Mouse (Mus musculus) urinary bladder, postnatal 4 days (tissue): Measurements from ENCODE around the gene Magi2.
A peak's percentile ranks its signal among the peaks of the same experiment; 100 is the strongest.
"Not testable (repeated sequence)": the region's sequence is repeated elsewhere in the genome, so short reads cannot be mapped to it uniquely, and the experiment has no call there.

Experiments used
- DNase-seq, 2 experiments: peaks; one replicate each; pipeline ENCODE4 v3.0.0; 2021 to 2022; ENCODE audit warnings: low spot score in 2 of 2

Gene Magi2

GRCm38 (mm10) chr5:19226866-19227243 is at the start of gene Magi2:
TSS of gene Magi2 (plus strand) at chr5:19227036.
- DNase-seq = no peak

- no peak for DNase-seq
These were observed 48.2 kb upstream of the Magi2 start for GRCm38 (mm10) chr5:19178594-19178993.

- no peak for DNase-seq
These were observed 40.7 kb upstream of the Magi2 start for GRCm38 (mm10) chr5:19186175-19186574.

- no peak for DNase-seq
These were observed 15.2 kb upstream of the Magi2 start for GRCm38 (mm10) chr5:19211665-19212064.

- DNase-seq = peak; percentile 74 to 81
These were observed 531 bp upstream of the Magi2 start for GRCm38 (mm10) chr5:19226144-19226865.

- DNase-seq = peak; percentile 18 to 60
These were observed 445 bp downstream of the Magi2 start for GRCm38 (mm10) chr5:19227281-19227680.

- DNase-seq = peak in 1 of 2 experiments; percentile 30
These were observed 1.0 kb downstream of the Magi2 start for GRCm38 (mm10) chr5:19227791-19228331.

- no peak for DNase-seq
These were observed 15.0 kb downstream of the Magi2 start for GRCm38 (mm10) chr5:19241797-19242196.

- DNase-seq = no peak
These were observed 19.6 kb downstream of the Magi2 start for GRCm38 (mm10) chr5:19246426-19246825.

- no peak for DNase-seq
These were observed 20.4 kb downstream of the Magi2 start for GRCm38 (mm10) chr5:19247266-19247665.

GRCm38 (mm10) chr5:19262816-19263215 is 36.0 kb downstream of the Magi2 start:
- no peak for DNase-seq

- DNase-seq = no peak
These were observed 37.8 kb downstream of the Magi2 start for GRCm38 (mm10) chr5:19264627-19265026.

GRCm38 (mm10) chr5:19292581-19292980 is 65.7 kb downstream of the Magi2 start:
- no peak for DNase-seq

- DNase-seq = no peak
These were observed 79.8 kb downstream of the Magi2 start for GRCm38 (mm10) chr5:19306656-19307055.

GRCm38 (mm10) chr5:19309870-19310269 is 83.0 kb downstream of the Magi2 start:
- DNase-seq = no peak

- no peak for DNase-seq
These were observed 95.7 kb downstream of the Magi2 start for GRCm38 (mm10) chr5:19322532-19322931.

- DNase-seq = no peak
These were observed 110.7 kb downstream of the Magi2 start for GRCm38 (mm10) chr5:19337561-19337960.

- no peak for DNase-seq
These were observed 141.3 kb downstream of the Magi2 start for GRCm38 (mm10) chr5:19368175-19368574.

GRCm38 (mm10) chr5:19395876-19396275 is 169.0 kb downstream of the Magi2 start:
- no peak for DNase-seq

- no peak for DNase-seq
These were observed 173.5 kb downstream of the Magi2 start for GRCm38 (mm10) chr5:19400299-19400698.

- no peak for DNase-seq
These were observed 174.0 kb downstream of the Magi2 start for GRCm38 (mm10) chr5:19400738-19401408.

- not testable (repeated sequence) for DNase-seq
These were observed 177.4 kb downstream of the Magi2 start for GRCm38 (mm10) chr5:19404268-19404667.

- DNase-seq = no peak
These were observed 187.7 kb downstream of the Magi2 start for GRCm38 (mm10) chr5:19414556-19414955.
